Mouse (Mus musculus): Measurements from ENCODE around the gene Pigw. TPM values are rescaled to one million over a fixed set of nuclear protein-coding genes. Genes with fewer than 3 reads are reported as not detected.

Gene Pigw
- total and polyA plus RNA-seq, 3 experiments, result 2.3 to 6.3 (median 5.6) TPM

- under 1% methylated on average over 62 of the region's 62 CpGs for WGBS
- Histone ChIP-seq H3K79me2 (replicated peaks; ENCODE audit: control insufficient read depth, insufficient read depth, low read length) (peaks cover 1% of the 10 kb centered on the region; the same call in 1 of the 2 replicates), H3K4me1 (ENCODE audit: control insufficient read depth, insufficient read depth, low read length) (peaks cover 9% of the 10 kb centered on the region), H3K4me3 (peak within 1 kb of the TSS; percentile 99), H3K36me3 (ENCODE audit: control insufficient read depth, insufficient read depth, low read length) (peaks cover 16% of the 10 kb centered on the region), H3K27me3 (ENCODE audit: control insufficient read depth, insufficient read depth, low read length) (no peaks in the 10 kb centered on the region), H3K27ac (peak within 1 kb of the TSS; percentile 98), H3K9ac (ENCODE audit: low read depth, low read length) (peak within 1 kb of the TSS; percentile 99)
- TF ChIP-seq POLR2A (IDR thresholded peaks at IDR 0.05; ENCODE audit: insufficient read depth, low read depth, low read length) (peak; percentile 89), EP300 (IDR thresholded peaks at IDR 0.05; ENCODE audit: insufficient read depth, low read depth, low read length) (peak; percentile 9; the same call in 1 of the 2 replicates), CTCF (IDR thresholded peaks at IDR 0.05) (no peak)
- intact Hi-C loops (cut with DNase I), result loop anchor here (1.0 kb wide), 1 partner anchor 42 kb away; the partner anchor contains the start of gene Ggnbp2
- DNase-seq, result peak; percentile 97 to 99
Measured at GRCm38 (mm10) chr11:84828516-84829399, 51.3 kb downstream of the Pigw start, which contains the start of gene Dhrs11. TSS of gene Dhrs11 (minus strand) at chr11:84828994.

DNA sequence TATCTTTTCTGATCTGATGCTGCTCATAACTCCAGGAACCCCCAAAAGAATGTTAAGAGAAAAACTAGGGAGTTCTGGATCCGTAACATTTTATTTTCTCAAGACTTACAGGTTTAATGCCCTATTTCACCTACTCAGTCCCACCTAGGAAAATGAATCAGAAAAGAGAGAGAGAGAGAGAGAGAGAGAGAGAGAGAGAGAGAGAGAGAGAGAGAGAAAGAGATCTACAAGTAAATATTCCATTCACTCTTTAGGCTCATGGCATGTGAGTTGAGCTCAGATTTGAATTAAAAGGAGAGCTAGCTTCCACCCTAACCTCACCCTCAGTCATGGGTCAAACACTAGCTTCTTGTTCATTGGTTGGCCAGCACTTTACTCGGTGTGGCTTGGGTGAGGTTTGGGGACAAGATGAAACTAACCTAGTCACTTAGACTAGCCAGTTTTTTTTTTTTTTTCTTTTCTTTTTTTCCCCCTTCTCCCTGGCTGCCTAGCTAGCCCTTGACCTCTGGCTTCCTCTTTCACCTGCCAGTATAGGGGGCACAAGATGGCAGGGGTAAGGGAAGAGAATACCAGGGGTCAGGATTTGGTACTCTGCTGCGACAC lies 52.1 kb downstream of the Pigw start:
- Histone ChIP-seq H3K27me3 (ENCODE audit: control insufficient read depth, insufficient read depth, low read length) (no peaks in the 10 kb centered on the region), H3K79me2 (replicated peaks; ENCODE audit: control insufficient read depth, insufficient read depth, low read length) (peaks cover 1% of the 10 kb centered on the region; the same call in 1 of the 2 replicates), H3K9ac (ENCODE audit: low read depth, low read length) (peak overlapping the region; percentile 99), H3K4me3 (peak overlapping the region; percentile 99), H3K27ac (peak overlapping the region; percentile 98), H3K36me3 (ENCODE audit: control insufficient read depth, insufficient read depth, low read length) (peaks cover 16% of the 10 kb centered on the region), H3K4me1 (ENCODE audit: control insufficient read depth, insufficient read depth, low read length) (peaks cover 9% of the 10 kb centered on the region)
- intact Hi-C loops (cut with DNase I), result no loop called here
- TF ChIP-seq EP300 (IDR thresholded peaks at IDR 0.05; ENCODE audit: insufficient read depth, low read depth, low read length) (no peak), CTCF (IDR thresholded peaks at IDR 0.05) (no peak), POLR2A (IDR thresholded peaks at IDR 0.05; ENCODE audit: insufficient read depth, low read depth, low read length) (no peak)
- DNase-seq, result peak in 1 of 2 experiments; percentile 19
- WGBS, result 32% methylated on average over 3 of the region's 3 CpGs

- Histone ChIP-seq H3K79me2 (replicated peaks; ENCODE audit: control insufficient read depth, insufficient read depth, low read length) (peaks cover 1% of the 10 kb centered on the region; the same call in 1 of the 2 replicates), H3K27ac (peak overlapping the region; percentile 98), H3K36me3 (ENCODE audit: control insufficient read depth, insufficient read depth, low read length) (peaks cover 14% of the 10 kb centered on the region), H3K27me3 (ENCODE audit: control insufficient read depth, insufficient read depth, low read length) (no peaks in the 10 kb centered on the region), H3K9ac (ENCODE audit: low read depth, low read length) (peak overlapping the region; percentile 59; the same call in 1 of the 2 replicates), H3K4me1 (ENCODE audit: control insufficient read depth, insufficient read depth, low read length) (peaks cover 9% of the 10 kb centered on the region), H3K4me3 (peak overlapping the region; percentile 99)
- intact Hi-C loops (cut with DNase I), result no loop called here
- TF ChIP-seq EP300 (IDR thresholded peaks at IDR 0.05; ENCODE audit: insufficient read depth, low read depth, low read length), result no peak
- no peak for TF ChIP-seq CTCF (IDR thresholded peaks at IDR 0.05)
- no peak; the same call in 1 of the 2 replicates for TF ChIP-seq POLR2A (IDR thresholded peaks at IDR 0.05; ENCODE audit: insufficient read depth, low read depth, low read length)
- peak; percentile 17 to 34 for DNase-seq
Measured at GRCm38 (mm10) chr11:84827492-84827891, 52.6 kb downstream of the Pigw start.

Small RNAs within 50 kb of the gene (microRNA-seq; reads per million reads assigned to microRNA genes)
- 0 reads per million in 2 experiments for gene Gm23564

Other genes with a start within 250 kb of the Pigw start
- 10 to 100 TPM; 18.9 to 19.7 TPM for gene Mrm1, start 60.8 kb downstream of the Pigw start, total RNA-seq (2021)
- 14.7 and 28.1 TPM in 2 replicates for gene Mrm1, start 60.8 kb downstream of the Pigw start, polyA plus RNA-seq (2012; rRNA removed)
- 100 to 1,000 TPM in 1 of 2 experiments, 10 to 100 TPM in 1; 87.7 to 108 TPM for gene Dhrs11, start 51.3 kb downstream of the Pigw start, total RNA-seq (2021)
- 186 and 232 TPM in 2 replicates for gene Dhrs11, start 51.3 kb downstream of the Pigw start, polyA plus RNA-seq (2012; rRNA removed)
- gene Ggnbp2, start 9.5 kb downstream of the Pigw start, total RNA-seq (2021), result 10 to 100 TPM; 47.9 to 54.9 TPM
- gene Ggnbp2, start 9.5 kb downstream of the Pigw start, polyA plus RNA-seq (2012; rRNA removed), result 22.9 and 39.2 TPM in 2 replicates
- gene Myo19, start 137 bp downstream of the Pigw start, total RNA-seq (2021), result 1 to 10 TPM; 5.7 to 5.9 TPM
- 7.5 and 10.4 TPM in 2 replicates for gene Myo19, start 137 bp downstream of the Pigw start, polyA plus RNA-seq (2012; rRNA removed)
- 10 to 100 TPM in 1 of 2 experiments, 1 to 10 TPM in 1; 8.7 to 11.6 TPM for gene Znhit3, start 36.1 kb upstream of the Pigw start, total RNA-seq (2021)
- gene Znhit3, start 36.1 kb upstream of the Pigw start, polyA plus RNA-seq (2012; rRNA removed), result 8.8 and 13.0 TPM in 2 replicates
- 10 to 100 TPM; 29.3 to 40.9 TPM for gene Car4, start 77.5 kb upstream of the Pigw start, total RNA-seq (2021)
- gene Car4, start 77.5 kb upstream of the Pigw start, polyA plus RNA-seq (2012; rRNA removed), result 23.0 and 40.2 TPM in 2 replicates